Mouse (Mus musculus) layer of hippocampus, adult 8-10 months (tissue): ENCODE measurements around the gene Pla1a. TPM values are rescaled to one million over a fixed set of nuclear protein-coding genes. Genes with fewer than 3 reads are reported as not detected.

Experiments
- DNase-seq, 2 experiments: peaks; one replicate each; pipeline ENCODE4 v3.0.0; 2022; ENCODE audit warnings: low spot score in 2 of 2
- total RNA-seq, 4 experiments: library from RNA; stranded (reverse); gene quantifications; 2 replicates each; pipeline ENCODE4 v1.2.4; 2022

Pla1a gene
- total RNA-seq, 4 experiments from 2014 or later: 0.72 to 1.8 (median 1.1) TPM

- DNase-seq: peak; percentile 93
These were observed 86.2 kb downstream of the Pla1a start, which contains the start of the genes Cox17 and Gm21987 for GRCm38 (mm10) chr16:38346529-38347325. Cox17 (plus strand) TSS chr16:38346991. Gm21987 (plus strand) TSS chr16:38347040.

Other genes starting within 250 kb of the Pla1a start
- gene Nr1i2, start 138.3 kb downstream of the Pla1a start, total RNA-seq: not detected
- gene Maats1, start 91.0 kb downstream of the Pla1a start, total RNA-seq: 1 to 10 TPM; 1.3 to 2.0 (median 1.6) TPM
- gene Cox17, start 86.2 kb downstream of the Pla1a start, total RNA-seq: 100 to 1,000 TPM in 2 of 4 experiments, 10 to 100 TPM in 2; 88.2 to 142 (median 116) TPM
- gene Gm21987, start 86.1 kb downstream of the Pla1a start, total RNA-seq: 1 to 10 TPM in 2 of 4 experiments, not detected in 2; 1.1 to 4.7 TPM
- gene Popdc2, start 70.9 kb downstream of the Pla1a start, total RNA-seq: 1 to 10 TPM in 1 of 4 experiments, under 1 TPM in 3; 0.31 to 1.3 (median 0.49) TPM
- 10 to 100 TPM; 53.7 to 56.9 (median 55.4) TPM for gene Adprh, start 19.6 kb upstream of the Pla1a start, total RNA-seq
- gene Cd80, start 22.4 kb upstream of the Pla1a start, total RNA-seq: 1 to 10 TPM in 1 of 4 experiments, under 1 TPM in 3; 0.39 to 1.2 (median 0.49) TPM
- 10 to 100 TPM; 24.8 to 28.1 (median 27.2) TPM for gene Timmdc1, start 89.5 kb upstream of the Pla1a start, total RNA-seq
- gene Poglut1, start 117.1 kb upstream of the Pla1a start, total RNA-seq: 10 to 100 TPM; 43.7 to 55.5 (median 51.0) TPM
- 10 to 100 TPM; 23.5 to 31.2 (median 28.1) TPM for gene Tmem39a, start 125.6 kb upstream of the Pla1a start, total RNA-seq